Mouse (Mus musculus): ENCODE results near the gene Kirrel. TPM values are rescaled to one million over a fixed set of nuclear protein-coding genes. Genes with fewer than 3 reads are reported as not detected.

Kirrel gene
- total and polyA plus RNA-seq, 3 experiments, result not detected

DNA sequence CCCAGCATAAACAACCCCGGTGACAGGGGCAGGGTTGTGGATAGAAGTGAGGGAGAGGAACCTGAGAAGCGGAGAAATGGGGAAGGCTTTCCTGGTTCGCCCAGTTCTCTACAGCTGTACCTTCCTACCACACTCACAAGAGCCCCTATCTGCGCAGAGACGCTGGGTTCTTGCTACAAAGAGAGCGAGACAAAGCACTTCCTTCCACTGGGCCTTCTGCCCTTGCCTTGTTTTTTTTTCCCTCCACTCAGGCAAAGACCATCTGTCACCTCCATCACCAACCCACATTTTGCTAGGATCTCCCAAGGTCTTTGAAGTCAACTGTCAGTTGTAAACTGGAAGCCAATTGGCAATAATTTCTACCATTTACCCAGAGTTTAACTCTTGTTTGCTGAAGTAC is 80.8 kb downstream of the Kirrel start:
- Histone ChIP-seq H3K9ac (ENCODE audit: insufficient read depth, low read depth) (no peak overlapping the region), H3K9me3 (replicated peaks; ENCODE audit: low read length) (no peaks in the 10 kb centered on the region), H3K27ac (ENCODE audit: insufficient read depth, low read depth) (no peak overlapping the region), H3K4me1 (ENCODE audit: control insufficient read depth in 1 of 2, insufficient read depth in 2 of 2) (no peaks in the 10 kb centered on the region), H3K4me2 (ENCODE audit: insufficient read depth, low read depth, poor library complexity, severe bottlenecking) (no peak overlapping the region), H3K36me3 (replicated peaks in 1 of 2; ENCODE audit: control insufficient read depth in 1 of 2, insufficient read depth in 1 of 2, low read length in 1 of 2) (no peaks in the 10 kb centered on the region), H3K79me2 (replicated peaks; ENCODE audit: control insufficient read depth, extremely low read depth, insufficient read depth, poor library complexity, severe bottlenecking) (no peaks in the 10 kb centered on the region), H3K27me3 (replicated peaks) (peaks cover 47% of the 10 kb centered on the region), H3K4me3 (replicated peaks in 1 of 3; ENCODE audit: low read depth in 2 of 3, low read length in 2 of 3, poor library complexity in 1 of 3) (no peak overlapping the region)
- no peak for TF ChIP-seq KAT2A (IDR thresholded peaks at IDR 0.05; ENCODE audit: insufficient replicate concordance, low read length)
- no peak for TF ChIP-seq RCOR1 (conservative IDR thresholded peaks at IDR 0.05; ENCODE audit: low read depth, low read length)
- no peak for TF ChIP-seq ZMIZ1 (IDR thresholded peaks at IDR 0.05; ENCODE audit: low read depth, low read length)
- TF ChIP-seq ZC3H11A (IDR thresholded peaks at IDR 0.05; ENCODE audit: low read depth, low read length), result no peak
- TF ChIP-seq ZNF384 (IDR thresholded peaks at IDR 0.05; ENCODE audit: low read depth, low read length), result no peak
- no peak for TF ChIP-seq MAX (IDR thresholded peaks at IDR 0.05; ENCODE audit: low read length)
- no peak for TF ChIP-seq ZKSCAN1 (IDR thresholded peaks at IDR 0.05; ENCODE audit: borderline replicate concordance, low read depth, low read length)
- no peak for TF ChIP-seq UBTF (IDR thresholded peaks at IDR 0.05; ENCODE audit: low read depth, low read length)
- TF ChIP-seq POLR2A (IDR thresholded peaks at IDR 0.05; ENCODE audit: low read depth, low read length), result no peak
- TF ChIP-seq TCF12 (IDR thresholded peaks at IDR 0.05; ENCODE audit: low read depth, low read length), result no peak
- no peak for TF ChIP-seq EP300 (IDR thresholded peaks at IDR 0.05; ENCODE audit: low read length)
- TF ChIP-seq E2F4 (IDR thresholded peaks at IDR 0.05; ENCODE audit: insufficient replicate concordance, low read depth, low read length), result no peak
- no peak for TF ChIP-seq MYC (IDR thresholded peaks at IDR 0.05; ENCODE audit: low read depth, low read length)
- no peak for TF ChIP-seq POLR2AphosphoS2 (IDR thresholded peaks at IDR 0.05; ENCODE audit: low read depth, low read length)
- no peak for TF ChIP-seq SIN3A (IDR thresholded peaks at IDR 0.05; ENCODE audit: low read length)
- dilution Hi-C loops (cut with MboI; ENCODE audit: extremely low pct_ligation_motif_present, extremely low pct_unique_long_range_greater_than_20kb, low sequenced_read_pairs), result no loop called here
- in situ Hi-C loops (cut with MboI; ENCODE audit: low pct_ligation_motif_present, low pct_unique_long_range_greater_than_20kb, low sequenced_read_pairs), result no loop called here
- DNase-seq (ENCODE audit: extremely low read depth), result no peak

GRCm38 (mm10) chr3:87089694-87090565 is 84.6 kb downstream of the Kirrel start:
- Histone ChIP-seq H3K79me2 (replicated peaks; ENCODE audit: control insufficient read depth, extremely low read depth, insufficient read depth, poor library complexity, severe bottlenecking) (no peaks in the 10 kb centered on the region), H3K4me3 (replicated peaks in 1 of 3; ENCODE audit: low read depth in 2 of 3, low read length in 2 of 3, poor library complexity in 1 of 3) (no peak overlapping the region), H3K27me3 (replicated peaks) (peaks cover 54% of the 10 kb centered on the region), H3K9me3 (replicated peaks; ENCODE audit: low read length) (no peaks in the 10 kb centered on the region), H3K27ac (ENCODE audit: insufficient read depth, low read depth) (no peak overlapping the region), H3K36me3 (replicated peaks in 1 of 2; ENCODE audit: control insufficient read depth in 1 of 2, insufficient read depth in 1 of 2, low read length in 1 of 2) (no peaks in the 10 kb centered on the region), H3K4me1 (ENCODE audit: control insufficient read depth in 1 of 2, insufficient read depth in 2 of 2) (no peaks in the 10 kb centered on the region), H3K9ac (ENCODE audit: insufficient read depth, low read depth) (no peak overlapping the region), H3K4me2 (ENCODE audit: insufficient read depth, low read depth, poor library complexity, severe bottlenecking) (no peak overlapping the region)
- in situ Hi-C loops (cut with MboI; ENCODE audit: low pct_ligation_motif_present, low pct_unique_long_range_greater_than_20kb, low sequenced_read_pairs), result loop anchor here (10.0 kb wide), 1 partner anchor 85 kb away; the partner anchor contains the start of gene Kirrel
- dilution Hi-C loops (cut with MboI; ENCODE audit: extremely low pct_ligation_motif_present, extremely low pct_unique_long_range_greater_than_20kb, low sequenced_read_pairs), result no loop called here
- no peak for TF ChIP-seq JUND (conservative IDR thresholded peaks at IDR 0.05; ENCODE audit: low read depth, low read length)
- peak; percentile 88 for TF ChIP-seq SMC3 (IDR thresholded peaks at IDR 0.05; ENCODE audit: low read depth, low read length)
- no peak for TF ChIP-seq MXI1 (IDR thresholded peaks at IDR 0.05; ENCODE audit: low read depth, low read length)
- no peak for TF ChIP-seq MAZ (IDR thresholded peaks at IDR 0.05; ENCODE audit: low read depth, low read length)
- TF ChIP-seq NRF1 (IDR thresholded peaks at IDR 0.05; ENCODE audit: low read depth, low read length), result no peak
- 0 out of 2 replicates have a peak, but pooled peaks have one; percentile 15 for TF ChIP-seq NELFE (IDR thresholded peaks at IDR 0.05; ENCODE audit: low read depth, low read length)
- TF ChIP-seq GABPA (IDR thresholded peaks at IDR 0.05; ENCODE audit: insufficient replicate concordance, low read depth, low read length), result no peak
- TF ChIP-seq ZC3H11A (IDR thresholded peaks at IDR 0.05; ENCODE audit: low read depth, low read length), result peak; percentile 63
- peak; percentile 90 to 98 for TF ChIP-seq CTCF (conservative IDR thresholded peaks at IDR 0.05 in 1 of 2, IDR thresholded peaks at IDR 0.05 in 1 of 2; ENCODE audit: low read depth in 2 of 2, low read length in 2 of 2)
- TF ChIP-seq ZMIZ1 (IDR thresholded peaks at IDR 0.05; ENCODE audit: low read depth, low read length), result no peak
- TF ChIP-seq CHD2 (IDR thresholded peaks at IDR 0.05; ENCODE audit: low read length), result no peak
- TF ChIP-seq IRF4 (IDR thresholded peaks at IDR 0.05; ENCODE audit: low read depth, low read length), result no peak
- TF ChIP-seq RAD21 (IDR thresholded peaks at IDR 0.05; ENCODE audit: low read depth, low read length), result peak; percentile 93
- no peak for TF ChIP-seq USF1 (IDR thresholded peaks at IDR 0.05; ENCODE audit: low read depth, low read length)
- no peak for TF ChIP-seq PAX5 (IDR thresholded peaks at IDR 0.05; ENCODE audit: low read length)
- TF ChIP-seq POLR2AphosphoS2 (IDR thresholded peaks at IDR 0.05; ENCODE audit: low read depth, low read length), result no peak
- TF ChIP-seq MYC (IDR thresholded peaks at IDR 0.05; ENCODE audit: low read depth, low read length), result no peak
- TF ChIP-seq MAX (IDR thresholded peaks at IDR 0.05; ENCODE audit: low read length), result no peak
- TF ChIP-seq ELF1 (IDR thresholded peaks at IDR 0.05; ENCODE audit: low read depth, low read length), result no peak
- no peak for TF ChIP-seq TCF12 (IDR thresholded peaks at IDR 0.05; ENCODE audit: low read depth, low read length)
- TF ChIP-seq RCOR1 (conservative IDR thresholded peaks at IDR 0.05; ENCODE audit: low read depth, low read length), result no peak
- TF ChIP-seq TBP (conservative IDR thresholded peaks at IDR 0.05; ENCODE audit: low read depth, low read length), result no peak
- DNase-seq (ENCODE audit: extremely low read depth), result peak; percentile 76
